Mouse (Mus musculus) left cerebral cortex, adult 2 months (tissue): ENCODE data around the gene C2cd2l. TPM values are rescaled to one million over a fixed set of nuclear protein-coding genes. Genes with fewer than 3 reads are reported as not detected.

Source experiments
- DNase-seq, 2 experiments: peaks; one replicate each; pipeline ENCODE4 v3.0.0; 2021 to 2022; ENCODE audit warnings: low spot score in 2 of 2, mixed read lengths in 1 of 2; ENCODE audit errors: extremely low spot score in 1 of 2
- H3K27ac ChIP-seq: fragments of 200-600 bp; 2 replicates; pipeline ENCODE4 v1.8.1; 2022
- H3K4me3 ChIP-seq: fragments of 200-600 bp; 2 replicates; pipeline ENCODE4 v1.8.1; 2022
- CTCF ChIP-seq: fragments of 200-600 bp; IDR thresholded peaks from 2 replicates; pipeline ENCODE4 v1.8.1; 2022; ENCODE audit warnings: antibody characterized with exemption, mild to moderate bottlenecking, moderate library complexity
- intact Hi-C: fragments of 180-260 bp; cut with DNase I; formaldehyde crosslinking; loops from one replicate; pipeline ENCODE4 v1.15.1; 2025
- microRNA-seq, 2 experiments: library from miRNA; unstranded; fragments of <30 nt; microRNA quantifications; one replicate each; pipeline ENCODE4 v1.2.0; 2021
- total RNA-seq, 2 experiments: library from RNA; stranded (reverse); gene quantifications; 2 replicates each; pipeline ENCODE4 v1.2.3; 2021

The C2cd2l gene
- total RNA-seq, 2 experiments from 2014 or later, result 190 to 222 TPM

DNA sequence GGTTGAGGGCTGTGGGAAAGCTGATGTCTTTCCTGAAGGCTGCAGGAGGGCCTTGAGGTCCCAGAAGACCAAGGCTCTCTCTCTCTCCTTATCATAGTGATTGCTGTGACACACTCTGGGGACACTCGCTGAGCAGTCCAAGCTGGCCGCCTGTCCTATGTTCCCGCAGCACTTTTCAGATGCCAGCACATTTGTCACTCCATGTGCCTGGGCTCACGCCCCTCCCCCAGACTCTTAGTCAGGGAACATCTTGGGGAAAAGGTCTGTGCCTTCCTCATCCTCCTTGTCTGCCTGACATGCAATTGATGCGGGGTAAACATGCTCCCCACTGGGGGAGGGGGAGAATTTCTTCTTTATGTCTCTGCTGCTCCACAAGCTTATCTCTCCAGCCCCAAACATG lies 36.9 kb downstream of the C2cd2l start:
- Histone ChIP-seq H3K4me3 (no peak overlapping the region), H3K27ac (no peak overlapping the region)
- intact Hi-C loops, result no loop called here
- no peak for TF ChIP-seq CTCF
- DNase-seq, result no peak

DNA sequence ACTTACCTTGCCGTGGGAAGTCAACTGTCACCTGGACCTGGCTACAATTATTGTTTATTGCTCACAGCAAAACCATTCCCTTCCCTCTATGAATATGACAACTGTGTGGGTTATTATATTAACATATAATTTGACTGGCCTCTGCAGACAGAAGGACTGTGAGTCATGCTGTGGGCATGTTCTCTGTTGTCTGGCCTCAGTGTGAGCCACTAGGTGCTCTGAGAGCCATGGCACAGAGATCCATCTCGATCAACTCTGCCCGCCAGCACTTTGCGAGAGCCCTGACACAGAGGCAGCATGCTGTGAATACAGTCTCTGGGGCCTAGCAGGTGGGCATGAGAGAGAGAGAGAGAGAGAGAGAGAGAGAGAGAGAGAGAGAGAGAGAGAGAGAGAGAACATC lies 50.1 kb downstream of the C2cd2l start:
- DNase-seq, result no peak
- no peak overlapping the region for H3K4me3 ChIP-seq
- H3K27ac ChIP-seq, result no peak overlapping the region
- no peak for TF ChIP-seq CTCF
- intact Hi-C loops, result loop anchor here (2.0 kb wide), 1 partner anchor 35 kb away; the partner anchor contains the start of gene Cbl

GRCm38 (mm10) chr9:44269077-44269476 lies 51.0 kb downstream of the C2cd2l start:
- Histone ChIP-seq H3K27ac (no peak overlapping the region), H3K4me3 (no peak overlapping the region)
- no peak for DNase-seq
- intact Hi-C loops, result loop anchor here (2.0 kb wide), 1 partner anchor 34 kb away; the partner anchor contains the start of gene Cbl
- TF ChIP-seq CTCF, result peak; percentile 56

DNA sequence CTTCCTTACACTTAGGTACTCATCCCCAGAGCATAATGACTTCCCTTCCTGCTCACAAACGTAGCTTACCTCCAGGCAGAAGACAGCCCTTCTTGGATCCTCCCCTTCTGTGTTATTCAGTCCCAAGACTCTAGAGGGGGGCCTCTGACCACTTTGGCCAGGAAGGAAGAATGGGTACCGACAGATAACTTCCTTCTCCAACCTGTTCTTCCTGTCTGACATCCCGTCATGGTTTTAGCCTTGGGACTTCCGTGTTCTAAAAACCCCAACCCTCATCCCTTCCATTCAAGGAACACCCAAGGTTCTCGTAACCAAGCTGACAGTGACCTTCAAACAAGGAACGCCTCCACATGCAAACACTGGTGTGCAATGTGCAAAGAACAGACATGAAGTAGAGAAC lies 51.7 kb downstream of the C2cd2l start, which contains the start of gene Nlrx1:
Gene Nlrx1, minus strand, starts transcription at position 168 of the 400 bp plus-strand sequence.
- TF ChIP-seq CTCF, result no peak
- Histone ChIP-seq H3K4me3 (peak within 1 kb of the TSS; percentile 67), H3K27ac (peak within 1 kb of the TSS; percentile 98)
- intact Hi-C loops, result loop anchor here (2.0 kb wide), 1 partner anchor 34 kb away; the partner anchor contains the start of gene Cbl
- no peak for DNase-seq

GRCm38 (mm10) chr9:44268027-44268360 lies 52.1 kb downstream of the C2cd2l start:
- Histone ChIP-seq H3K4me3 (peak overlapping the region; percentile 67), H3K27ac (peak overlapping the region; percentile 98)
- intact Hi-C loops, result loop anchor here (2.0 kb wide), 1 partner anchor 33 kb away; the partner anchor contains the start of gene Cbl
- peak; percentile 80 to 81 for DNase-seq
- TF ChIP-seq CTCF, result peak; percentile 74

DNA sequence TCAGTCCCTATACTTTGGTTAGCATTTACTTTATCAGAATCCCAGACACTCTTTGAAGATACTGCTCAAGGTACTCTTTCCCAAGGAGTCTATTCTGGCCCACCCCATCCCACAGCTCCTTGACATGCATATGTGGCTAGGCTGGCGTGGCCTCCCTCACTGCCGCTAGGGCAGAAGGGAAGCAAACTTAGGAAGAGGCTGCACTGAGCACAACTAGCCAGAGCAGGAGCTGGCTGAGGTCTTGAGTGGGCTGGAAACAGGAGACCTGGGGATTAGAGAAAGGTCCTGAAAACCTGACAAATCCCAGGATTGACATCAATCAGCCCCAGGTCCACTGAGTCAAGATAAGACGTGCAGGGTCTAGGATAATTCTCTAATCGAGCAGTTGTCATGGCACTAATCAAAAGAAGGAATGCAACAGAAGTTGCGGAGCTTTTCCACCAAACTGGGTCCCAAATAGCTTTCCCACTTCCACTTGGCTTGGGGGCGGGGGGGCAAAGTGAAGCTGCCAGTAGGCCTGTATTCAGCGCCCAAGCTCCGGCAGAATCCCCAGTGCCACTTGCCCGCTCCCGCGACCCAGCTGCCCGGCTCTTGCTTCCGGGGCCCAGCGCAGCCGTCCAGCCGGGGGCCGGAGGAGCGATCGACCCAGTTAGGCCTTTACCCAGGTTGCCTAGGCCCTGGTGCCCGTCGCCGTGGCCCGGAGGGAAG lies 52.6 kb downstream of the C2cd2l start:
- no peak for DNase-seq
- Histone ChIP-seq H3K27ac (peak overlapping the region; percentile 98), H3K4me3 (peak overlapping the region; percentile 67)
- intact Hi-C loops, result loop anchor here (1.0 to 2.0 kb wide), 2 partner anchors 27 to 33 kb away; partner anchors contain the start of genes Cbl and Ccdc153
- TF ChIP-seq CTCF, result peak; percentile 21

DNA sequence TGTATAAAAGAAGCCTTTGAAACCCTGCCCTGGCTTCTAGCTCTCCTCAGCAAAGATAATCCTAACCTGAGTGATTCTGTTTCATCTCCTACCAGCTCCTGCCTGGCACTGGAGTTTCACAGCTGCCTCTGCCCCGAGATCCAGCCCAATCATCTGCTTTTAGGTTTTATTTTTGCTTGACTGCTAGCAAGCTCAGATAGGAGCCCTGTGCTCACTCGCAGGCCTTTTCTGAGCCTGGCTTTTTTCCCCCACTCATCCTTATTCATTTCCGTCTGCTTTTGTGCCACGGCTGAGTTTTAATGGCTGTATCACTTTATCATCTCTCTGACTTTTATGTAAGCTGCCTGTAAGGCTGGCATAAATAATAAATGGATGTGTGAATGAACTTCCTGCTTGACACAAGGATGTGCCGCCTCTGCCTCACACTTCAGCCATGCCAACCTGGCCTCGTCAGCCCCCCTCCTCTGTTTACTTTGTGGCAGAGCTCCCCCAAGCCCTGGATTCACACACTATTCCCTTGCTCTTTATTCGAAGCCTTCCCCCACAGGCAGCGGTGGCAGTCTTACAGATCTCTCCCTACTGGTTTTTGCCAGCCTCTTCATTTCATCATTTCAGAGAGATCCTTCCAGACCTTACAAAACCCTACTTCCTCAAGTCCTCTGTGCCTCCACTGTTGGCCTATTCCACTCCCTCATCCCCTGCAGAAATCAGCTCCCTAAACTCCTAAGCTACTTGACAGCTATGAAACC lies 53.4 kb downstream of the C2cd2l start:
- no peak overlapping the region for H3K4me3 ChIP-seq
- no peak for TF ChIP-seq CTCF
- intact Hi-C loops, result loop anchor here (1.0 kb wide), 1 partner anchor 26 kb away; the partner anchor contains the start of gene Ccdc153
- H3K27ac ChIP-seq, result peak overlapping the region; percentile 98
- DNase-seq, result peak; percentile 43 to 50

DNA sequence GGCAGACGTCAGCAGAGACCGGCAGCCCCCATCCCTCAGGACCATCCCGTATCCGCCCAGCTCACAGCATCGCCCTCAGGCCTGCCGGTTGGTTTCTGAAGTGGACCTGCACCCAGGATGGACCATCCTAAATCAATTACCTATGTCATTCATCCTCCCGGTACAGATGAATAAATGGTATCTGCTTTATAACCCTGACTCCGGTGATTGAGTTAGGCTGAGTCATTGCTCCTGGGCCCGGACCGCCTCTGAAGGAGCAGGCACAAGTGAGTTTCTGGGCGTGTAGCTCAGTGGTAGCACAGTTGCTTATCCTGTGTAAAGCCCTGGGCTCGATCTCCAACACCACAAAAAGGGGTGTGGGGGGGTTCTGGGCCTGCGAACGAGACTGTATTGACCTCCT lies 58.7 kb downstream of the C2cd2l start:
- H3K4me3 ChIP-seq, result no peak overlapping the region
- intact Hi-C loops, result no loop called here
- no peak overlapping the region for H3K27ac ChIP-seq
- no peak for TF ChIP-seq CTCF
- DNase-seq, result no peak

Small RNA genes within 50 kb of the gene (microRNA-seq; reads per million reads assigned to microRNA genes)
- 0 reads per million in 2 experiments for gene Gm44335

Other genes starting within 250 kb of the C2cd2l start
- 1 to 10 TPM in 1 of 2 experiments, under 1 TPM in 1; 0.82 to 1.6 TPM for gene Mfrp, start 218.6 kb downstream of the C2cd2l start, total RNA-seq
- gene C1qtnf5, start 213.0 kb downstream of the C2cd2l start, total RNA-seq, result 10 to 100 TPM; 14.2 to 15.3 TPM
- gene Gm49380, start 206.8 kb downstream of the C2cd2l start, total RNA-seq, result under 1 TPM in 1 of 2 experiments, not detected in 1; 0.56 TPM
- gene Rnf26, start 206.8 kb downstream of the C2cd2l start, total RNA-seq, result 10 to 100 TPM; 32.7 to 33.1 TPM
- gene Mcam, start 185.8 kb downstream of the C2cd2l start, total RNA-seq, result 10 to 100 TPM in 1 of 2 experiments, 1 to 10 TPM in 1; 9.0 to 11.6 TPM
- gene Cbl, start 86.2 kb downstream of the C2cd2l start, total RNA-seq, result 10 to 100 TPM; 59.5 to 66.3 TPM
- 1 to 10 TPM in 1 of 2 experiments, under 1 TPM in 1; 0.77 to 1.1 TPM for gene Ccdc153, start 79.6 kb downstream of the C2cd2l start, total RNA-seq
- 1 to 10 TPM in 1 of 2 experiments, under 1 TPM in 1; 0.50 to 1.2 TPM for gene Pdzd3, start 68.8 kb downstream of the C2cd2l start, total RNA-seq
- 10 to 100 TPM in 1 of 2 experiments, 1 to 10 TPM in 1; 8.7 to 13.3 TPM for gene Nlrx1, start 51.7 kb downstream of the C2cd2l start, total RNA-seq
- gene Abcg4, start 31.7 kb downstream of the C2cd2l start, total RNA-seq, result 10 to 100 TPM; 62.1 TPM
- 10 to 100 TPM; 28.9 to 29.3 TPM for gene Hinfp, start 14.6 kb downstream of the C2cd2l start, total RNA-seq
- 10 to 100 TPM; 13.8 to 14.6 TPM for gene Dpagt1, start 5.7 kb upstream of the C2cd2l start, total RNA-seq
- 10 to 100 TPM; 46.1 to 53.2 TPM for gene H2afx, start 14.4 kb upstream of the C2cd2l start, total RNA-seq
- 10 to 100 TPM; 20.8 to 21.1 TPM for gene Hmbs, start 23.9 kb upstream of the C2cd2l start, total RNA-seq
- gene Vps11, start 41.4 kb upstream of the C2cd2l start, total RNA-seq, result 10 to 100 TPM; 52.1 to 53.1 TPM
- 100 to 1,000 TPM; 127 to 139 TPM for gene Hyou1, start 59.2 kb upstream of the C2cd2l start, total RNA-seq
- 10 to 100 TPM; 25.3 to 28.4 TPM for gene Slc37a4, start 76.6 kb upstream of the C2cd2l start, total RNA-seq
- gene Rps25, start 86.9 kb upstream of the C2cd2l start, total RNA-seq, result 100 to 1,000 TPM; 644 to 664 TPM
- 10 to 100 TPM; 66.8 to 70.2 TPM for gene Trappc4, start 87.3 kb upstream of the C2cd2l start, total RNA-seq
- 10 to 100 TPM; 19.9 to 22.2 TPM for gene Ccdc84, start 98.3 kb upstream of the C2cd2l start, total RNA-seq
- gene Foxr1, start 120.9 kb upstream of the C2cd2l start, total RNA-seq, result not detected
- gene Upk2, start 134.7 kb upstream of the C2cd2l start, total RNA-seq, result not detected
- gene Bcl9l, start 162.5 kb upstream of the C2cd2l start, total RNA-seq, result 10 to 100 TPM; 58.6 to 63.4 TPM
- not detected for gene Cxcr5, start 241.6 kb upstream of the C2cd2l start, total RNA-seq